Mouse (Mus musculus): ENCODE measurements around the gene Prrg4. TPM values are rescaled to one million over a fixed set of nuclear protein-coding genes. Genes with fewer than 3 reads are reported as not detected.
"Not testable (repeated sequence)": the region's sequence is repeated elsewhere in the genome, so short reads cannot be mapped to it uniquely, and the experiment has no call there.

Prrg4 gene
- under 1 TPM; 0.27 to 0.36 TPM for total RNA-seq (2021)
- long read RNA-seq, experiment 1 = 0 reads
- long read RNA-seq, experiment 2 = 0 reads

- peak; percentile 8 for DNase-seq
Observed at GRCm38 (mm10) chr2:104849276-104849990, at the start of gene Prrg4. TSS of gene Prrg4 (minus strand) at chr2:104849876.

- peak; percentile 21 for DNase-seq
Observed at GRCm38 (mm10) chr2:104887882-104888566, 38.3 kb upstream of the Prrg4 start.

GRCm38 (mm10) chr2:104887331-104887730 lies 37.7 kb upstream of the Prrg4 start:
- not testable (repeated sequence) for DNase-seq

- DNase-seq = no peak
Observed at GRCm38 (mm10) chr2:104886109-104886508, 36.4 kb upstream of the Prrg4 start.

GRCm38 (mm10) chr2:104878794-104879193 lies 29.1 kb upstream of the Prrg4 start:
- no peak for DNase-seq

- no peak for DNase-seq
Observed at GRCm38 (mm10) chr2:104869101-104869500, 19.4 kb upstream of the Prrg4 start.

GRCm38 (mm10) chr2:104867282-104867855 lies 17.7 kb upstream of the Prrg4 start, which contains the start of gene Ccdc73:
TSS of gene Ccdc73 (plus strand) at chr2:104867805.
- no peak for DNase-seq

GRCm38 (mm10) chr2:104864176-104864860 lies 14.6 kb upstream of the Prrg4 start:
- no peak for DNase-seq

- DNase-seq = no peak
Observed at GRCm38 (mm10) chr2:104860426-104860825, 10.8 kb upstream of the Prrg4 start.

- no peak for DNase-seq
Observed at GRCm38 (mm10) chr2:104859060-104859459, 9.4 kb upstream of the Prrg4 start.

- not testable (repeated sequence) for DNase-seq
Observed at GRCm38 (mm10) chr2:104858083-104858482, 8.4 kb upstream of the Prrg4 start.

- no peak for DNase-seq
Observed at GRCm38 (mm10) chr2:104856218-104856617, 6.5 kb upstream of the Prrg4 start.

- no peak for DNase-seq
Observed at GRCm38 (mm10) chr2:104855732-104856131, 6.1 kb upstream of the Prrg4 start.

GRCm38 (mm10) chr2:104854836-104855235 lies 5.2 kb upstream of the Prrg4 start:
- DNase-seq = no peak

- DNase-seq = no peak
Observed at GRCm38 (mm10) chr2:104852546-104852945, 2.9 kb upstream of the Prrg4 start.

GRCm38 (mm10) chr2:104851686-104852085 lies 2.0 kb upstream of the Prrg4 start:
- DNase-seq = no peak

- no peak for DNase-seq
Observed at GRCm38 (mm10) chr2:104849991-104850359, 299 bp upstream of the Prrg4 start.

- no peak for DNase-seq
Observed at GRCm38 (mm10) chr2:104848235-104849161, 1.2 kb downstream of the Prrg4 start.

- DNase-seq = no peak
Observed at GRCm38 (mm10) chr2:104847645-104848044, 2.0 kb downstream of the Prrg4 start.

- no peak for DNase-seq
Observed at GRCm38 (mm10) chr2:104846638-104847414, 2.9 kb downstream of the Prrg4 start.

GRCm38 (mm10) chr2:104842559-104842958 lies 7.1 kb downstream of the Prrg4 start:
- no peak for DNase-seq
